Mouse (Mus musculus): ENCODE data around the gene Mef2a.

The Mef2a gene

DNA sequence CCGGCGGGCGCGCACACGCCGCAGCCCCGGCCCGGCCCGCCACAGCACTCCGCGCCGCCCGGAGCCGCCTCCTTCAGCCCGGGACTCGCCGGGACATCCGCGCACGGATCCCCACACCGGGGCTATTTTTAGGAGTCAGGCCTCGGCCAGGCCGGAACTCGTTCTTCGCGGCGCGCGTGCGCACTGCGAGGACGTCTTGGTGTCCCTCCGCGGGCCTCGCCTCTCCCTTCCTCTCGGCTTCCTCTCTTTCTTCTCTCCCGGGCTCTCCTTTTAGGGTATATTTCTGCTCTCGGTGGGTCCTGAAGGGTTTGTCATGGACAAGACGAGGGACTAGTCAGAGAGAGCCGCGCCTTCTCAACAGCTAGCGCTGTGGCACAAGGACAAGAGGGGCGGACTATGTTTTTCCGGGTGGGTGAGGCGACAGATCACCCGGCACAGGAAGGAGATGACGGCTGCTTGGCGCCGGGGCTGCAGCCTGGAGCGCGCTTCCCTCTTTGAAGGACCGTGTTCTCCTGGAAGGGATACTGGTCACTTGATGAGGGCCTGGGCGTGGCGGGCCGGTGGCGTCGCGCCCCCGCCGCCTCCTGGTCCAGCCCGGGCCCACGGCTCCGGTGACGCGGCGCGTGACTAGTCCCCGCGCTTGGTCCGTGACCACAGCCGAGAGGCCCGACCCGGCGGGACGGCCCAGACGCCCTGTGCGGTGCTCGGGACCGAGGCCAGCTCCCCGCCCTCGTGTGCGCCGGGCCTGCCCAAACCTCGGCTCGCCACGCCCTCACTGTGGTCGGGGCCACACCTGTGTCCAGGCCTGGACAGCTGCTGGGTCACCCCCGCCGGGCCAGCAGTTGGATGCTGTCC, at the start of gene Mef2a:
TSS of gene Mef2a (minus strand) at position 130 of the 855 bp plus-strand sequence.
- peak; percentile 98 for DNase-seq

GRCm38 (mm10) chr7:67421476-67422186, 49.0 kb upstream of the Mef2a start:
- DNase-seq = peak; percentile 39 to 41

DNA sequence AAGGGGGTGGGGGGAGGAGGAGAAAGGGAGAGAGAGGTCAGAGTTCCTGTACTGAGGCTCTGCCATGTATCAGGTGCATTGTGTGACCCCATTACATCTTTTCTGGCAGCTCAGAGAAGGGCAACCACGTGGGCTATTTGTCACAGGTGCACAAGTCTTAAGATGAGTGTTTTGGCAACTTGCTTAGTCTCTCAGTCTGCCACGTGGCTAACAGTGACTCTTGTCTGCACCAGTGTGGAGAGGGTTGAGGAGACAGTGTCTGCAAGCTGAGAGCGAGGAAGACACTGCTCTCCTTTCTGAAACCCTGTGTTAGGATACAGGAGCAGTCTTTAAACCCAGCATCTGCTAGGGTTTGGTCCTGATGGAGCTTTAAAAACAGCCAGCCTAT, 48.4 kb upstream of the Mef2a start:
- DNase-seq = no peak

DNA sequence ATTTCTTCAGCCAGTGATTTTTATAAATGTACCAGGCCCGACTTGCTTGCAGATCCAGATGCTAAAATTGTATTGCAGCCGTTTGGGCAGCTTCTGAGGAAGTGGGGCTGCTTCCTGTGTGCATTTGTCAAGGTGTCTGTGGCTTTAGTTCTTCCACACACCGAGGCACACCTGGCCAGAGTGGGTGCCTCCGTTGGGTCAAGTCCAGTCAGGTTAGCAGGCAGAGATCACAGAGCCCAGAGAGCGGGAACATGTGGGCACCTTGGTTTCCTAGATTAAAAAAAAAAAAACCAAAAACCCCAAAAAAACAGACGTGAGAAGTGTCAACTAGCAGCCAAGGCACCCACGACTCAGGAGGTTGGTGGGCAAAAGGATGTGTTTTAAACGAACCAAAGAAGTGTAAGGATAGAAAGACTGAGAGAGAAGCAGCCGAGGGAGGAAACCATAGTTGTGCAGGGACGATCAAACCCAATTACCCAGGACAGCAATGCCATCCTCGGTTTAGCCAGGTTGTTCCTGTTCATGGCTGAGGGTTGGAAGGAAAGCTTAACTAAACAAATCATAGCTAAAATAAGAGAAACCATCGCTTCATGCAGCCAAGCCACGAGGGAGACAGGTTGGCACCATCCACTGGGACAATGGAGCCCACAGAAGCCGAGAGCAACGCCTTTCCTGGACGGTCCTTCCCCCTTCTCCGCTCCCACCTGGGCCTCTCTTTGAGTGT, 47.1 kb upstream of the Mef2a start:
- DNase-seq = no peak

GRCm38 (mm10) chr7:67418122-67418521, 45.5 kb upstream of the Mef2a start:
- DNase-seq = no peak

DNA sequence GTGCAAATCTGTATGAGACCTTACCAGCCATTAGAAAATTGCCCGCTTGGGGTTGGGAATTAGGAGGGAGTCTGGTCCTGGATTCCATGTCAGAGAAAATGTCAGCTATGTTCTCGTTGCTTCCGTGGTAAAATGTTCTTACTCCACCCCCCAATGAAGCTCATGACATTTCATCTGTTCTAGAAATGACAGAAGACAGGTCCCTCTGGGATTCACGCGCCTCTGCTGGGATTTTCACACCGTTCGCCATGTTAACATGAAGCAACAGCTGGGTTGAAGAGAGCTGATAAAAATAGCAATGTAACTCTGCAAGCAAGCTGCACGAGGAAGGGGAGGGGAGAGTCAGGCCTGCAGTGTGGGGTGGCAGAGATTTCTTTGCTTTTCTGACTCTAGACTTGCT, 42.1 kb upstream of the Mef2a start:
- no peak for DNase-seq

DNA sequence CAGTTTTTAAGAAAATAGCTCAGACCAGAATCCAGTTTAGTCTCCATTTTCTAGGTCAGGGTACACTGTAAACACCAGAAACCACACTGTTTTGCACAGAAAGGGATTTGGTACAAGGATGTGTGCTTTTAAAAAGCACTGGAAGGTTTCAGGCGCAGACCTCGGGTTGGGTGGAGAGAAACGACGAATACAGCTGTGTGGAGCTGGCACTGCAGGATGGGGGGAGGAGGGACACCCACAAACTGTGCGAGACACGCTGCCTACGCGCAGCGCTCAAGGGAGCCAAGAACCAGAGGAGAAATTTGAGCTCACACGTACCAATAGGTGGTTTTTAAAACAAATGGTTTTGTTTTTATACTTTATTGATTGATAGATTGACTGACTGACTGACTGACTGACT, 40.0 kb upstream of the Mef2a start:
- DNase-seq = no peak

DNA sequence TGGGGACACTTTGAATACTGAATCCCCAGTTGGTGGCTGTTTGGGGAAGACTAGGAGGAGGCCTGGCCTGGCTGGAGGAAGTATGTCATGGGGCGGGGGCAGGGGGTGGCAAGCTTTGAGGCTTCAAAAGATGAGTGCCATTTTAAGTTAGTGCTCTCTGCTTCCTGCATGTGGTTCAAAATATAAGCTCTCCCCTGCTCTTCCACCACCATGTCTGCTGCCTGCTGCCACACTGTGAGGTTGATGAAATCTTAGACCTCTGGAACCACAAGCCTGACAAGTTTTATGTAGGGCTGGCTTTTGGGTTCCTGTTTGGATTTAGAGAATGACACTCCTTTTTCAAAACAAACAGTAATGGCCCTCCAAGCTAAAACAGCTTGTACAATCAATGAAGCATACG, 34.4 kb upstream of the Mef2a start:
- DNase-seq = no peak

DNA sequence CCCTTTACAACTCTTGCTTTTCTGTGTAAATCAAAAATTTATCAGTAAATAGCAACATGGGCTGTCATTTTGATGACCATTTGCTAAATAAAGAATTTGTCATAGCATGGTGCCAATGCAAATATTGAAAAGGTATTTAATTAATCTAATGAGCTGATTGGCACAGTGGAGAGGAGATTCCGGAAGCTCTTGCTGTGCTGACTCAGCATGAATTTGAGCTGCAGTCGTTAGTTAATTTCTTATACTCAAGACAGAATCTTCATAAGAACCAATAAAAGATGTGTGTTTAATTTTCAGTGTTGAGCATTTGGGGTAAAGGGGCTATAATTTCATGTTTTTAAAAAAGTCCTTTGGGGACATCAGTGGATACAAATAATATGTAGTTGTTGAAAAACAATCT, 31.5 kb upstream of the Mef2a start:
- DNase-seq = no peak

DNA sequence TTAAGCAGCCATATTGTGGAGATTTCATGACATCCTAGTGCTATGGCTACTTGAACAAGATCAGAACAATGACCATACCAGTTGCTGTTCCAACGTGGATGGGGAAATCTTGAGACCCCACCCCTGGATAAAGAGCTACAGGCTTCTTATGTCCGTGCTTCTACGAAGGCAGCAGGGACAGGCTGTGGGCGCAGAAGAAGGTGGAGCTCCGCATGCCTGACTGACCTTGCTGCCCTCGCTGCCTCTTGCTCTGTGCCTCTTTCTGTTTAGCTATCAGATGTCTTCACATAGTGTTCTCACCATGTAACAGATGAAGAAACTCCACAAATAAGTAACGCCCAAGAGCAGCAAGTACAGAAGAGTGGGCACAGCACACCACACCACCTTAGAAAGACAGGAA, 29.7 kb upstream of the Mef2a start:
- no peak for DNase-seq

- DNase-seq = no peak
These were observed 28.7 kb upstream of the Mef2a start for GRCm38 (mm10) chr7:67401379-67401778.

DNA sequence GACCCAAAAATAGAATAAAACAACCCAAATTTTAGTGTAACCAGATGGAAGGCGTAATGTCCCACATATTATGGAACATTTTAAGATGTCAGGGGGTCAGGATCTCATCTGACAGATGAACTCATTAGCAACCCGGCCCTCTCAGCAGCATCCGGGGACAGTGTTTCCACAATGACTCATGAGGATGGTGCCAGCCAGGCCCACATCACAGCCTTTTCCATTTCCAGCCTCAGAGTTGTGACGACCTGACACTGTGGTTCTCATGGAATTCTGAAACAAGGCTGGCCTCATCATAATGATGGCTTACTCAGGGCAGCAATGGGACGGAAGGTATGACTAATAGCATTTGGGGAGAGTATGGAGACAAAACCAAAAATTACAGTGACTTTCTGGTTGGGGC, 18.1 kb upstream of the Mef2a start:
- no peak for DNase-seq

GRCm38 (mm10) chr7:67390095-67390494, 17.4 kb upstream of the Mef2a start:
- DNase-seq = no peak

GRCm38 (mm10) chr7:67384942-67385872, 12.5 kb upstream of the Mef2a start:
- DNase-seq = peak in 1 of 2 experiments; percentile 11

DNA sequence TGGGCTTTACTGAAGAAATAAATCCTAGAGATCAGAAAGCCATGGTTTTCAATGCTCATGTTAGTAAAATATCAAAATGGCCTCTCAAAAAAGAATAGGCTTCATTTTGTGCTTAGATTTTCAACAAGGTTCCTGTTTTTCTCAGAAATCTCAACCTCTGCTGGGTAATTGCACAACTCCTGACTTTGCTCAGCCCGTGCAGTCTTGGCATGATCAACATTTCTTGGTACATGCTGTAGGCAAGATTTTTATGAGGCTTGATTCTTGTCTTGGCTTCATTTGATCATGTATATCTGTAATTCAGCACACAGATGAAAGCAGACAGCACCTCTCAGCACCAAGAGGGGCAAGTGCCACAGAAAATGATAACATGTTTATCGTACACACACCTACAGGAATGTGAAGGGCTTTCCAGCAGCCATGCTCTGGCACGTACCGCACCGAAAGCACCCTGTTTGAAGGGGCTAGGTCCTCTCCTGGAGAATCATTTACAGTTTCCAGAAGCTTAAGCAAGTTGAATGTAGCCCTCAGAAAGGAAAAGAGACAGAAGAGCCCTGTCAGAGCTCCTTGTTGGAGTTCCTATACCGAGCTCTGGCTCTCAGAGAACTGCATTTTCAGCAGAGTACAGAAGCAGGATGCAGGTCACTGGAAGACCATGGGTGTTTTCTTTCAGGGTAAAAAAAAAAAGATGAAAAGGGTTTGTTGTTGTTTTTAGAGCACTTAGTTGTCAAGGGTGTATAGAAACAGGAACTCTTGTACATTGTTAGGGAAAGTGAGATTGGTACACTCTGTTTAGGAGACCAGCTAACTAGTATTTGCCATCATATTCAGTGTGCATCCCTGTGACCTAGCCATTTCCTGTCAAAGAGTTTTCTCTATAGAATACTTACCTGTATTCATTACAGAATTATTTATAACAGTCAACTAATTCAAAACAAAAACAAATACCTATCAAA, 7.8 kb upstream of the Mef2a start:
- DNase-seq = no peak

GRCm38 (mm10) chr7:67376796-67377195, 4.1 kb upstream of the Mef2a start:
- DNase-seq = no peak

GRCm38 (mm10) chr7:67373975-67374374, 1.3 kb upstream of the Mef2a start:
- DNase-seq = peak in 1 of 2 experiments; percentile 23

GRCm38 (mm10) chr7:67373584-67373960, 914 bp upstream of the Mef2a start:
- DNase-seq = no peak

GRCm38 (mm10) chr7:67371891-67372672, 576 bp downstream of the Mef2a start:
- peak; percentile 54 to 64 for DNase-seq

GRCm38 (mm10) chr7:67371351-67371890, 1.2 kb downstream of the Mef2a start:
- peak in 1 of 2 experiments; percentile 20 for DNase-seq
